Mouse (Mus musculus) spleen, embryonic (tissue): ENCODE data around the gene Muc5ac.
"Not testable (repeated sequence)": the region's sequence is repeated elsewhere in the genome, so short reads cannot be mapped to it uniquely, and the experiment has no call there.

Experiments used
- CTCF ChIA-PET: fragments of 350-600 bp; sonication (Branson Sonifier 250); formaldehyde crosslinking; loops from one replicate; lab custom pipeline; 2022; lab: Charles Lee

Muc5ac gene

GRCm38 (mm10) chr7:141788677-141789452 is at the start of gene Muc5ac:
Gene Muc5ac, plus strand, starts transcription at chr7:141788972.
- CTCF ChIA-PET = no interaction called here

DNA sequence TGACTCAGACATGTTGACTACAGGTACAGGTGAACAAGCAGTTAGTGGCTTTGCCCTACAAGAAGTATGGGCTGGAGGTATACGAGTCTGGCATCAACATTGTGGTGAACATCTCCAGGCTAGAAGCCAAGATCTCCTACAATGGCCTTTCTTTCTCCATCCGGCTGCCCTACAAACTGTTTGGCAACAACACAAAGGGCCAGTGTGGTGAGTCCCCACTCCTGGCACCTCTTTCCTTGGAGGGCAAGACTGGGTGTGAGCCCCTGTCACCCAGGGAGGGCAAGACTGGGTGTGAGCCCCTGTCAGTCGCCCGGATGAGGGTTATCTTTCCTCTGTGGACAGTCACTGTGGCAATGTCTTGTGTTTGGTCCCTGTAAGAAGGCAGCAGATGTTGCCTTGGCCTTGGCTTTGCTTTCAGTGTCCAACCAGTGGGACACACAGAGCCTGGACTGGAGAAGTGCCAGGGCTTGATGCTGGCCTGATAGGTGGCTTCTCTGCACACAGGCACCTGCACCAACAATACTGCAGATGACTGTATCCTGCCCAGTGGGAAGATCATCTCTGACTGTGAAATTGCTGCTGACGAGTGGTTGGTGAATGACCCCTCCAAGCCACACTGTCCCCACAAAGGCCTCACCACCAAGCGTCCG is 41.2 kb upstream of the Muc5ac start:
- CTCF ChIA-PET = no interaction called here

GRCm38 (mm10) chr7:141752513-141752912 is 36.3 kb upstream of the Muc5ac start:
- CTCF ChIA-PET = no interaction called here

DNA sequence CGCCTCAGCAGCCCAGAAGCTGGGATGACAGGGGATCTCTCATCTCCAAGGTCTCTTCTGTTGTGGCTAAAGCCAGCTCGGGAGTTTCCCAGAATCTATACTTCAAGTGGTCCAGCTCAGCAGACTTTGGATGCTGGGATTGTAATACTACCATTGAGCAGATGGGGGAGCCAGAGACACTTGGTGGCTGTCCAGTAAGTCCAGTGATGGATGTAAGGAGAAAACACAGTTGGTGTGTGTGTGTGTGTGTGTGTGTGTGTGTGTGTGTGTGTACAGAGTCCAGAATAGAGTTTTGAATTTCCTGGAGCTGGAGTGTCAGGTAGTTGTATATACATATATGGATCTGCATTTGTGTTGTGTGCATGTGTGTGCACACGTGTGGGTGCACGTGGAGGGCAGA is 32.9 kb upstream of the Muc5ac start:
- CTCF ChIA-PET = interaction anchor here (0.6 kb wide), 1 partner anchor 353 kb away, joined by 4 read pairs; no protein-coding TSS in a partner anchor

GRCm38 (mm10) chr7:141758291-141758690 is 30.5 kb upstream of the Muc5ac start:
- CTCF ChIA-PET = no interaction called here

DNA sequence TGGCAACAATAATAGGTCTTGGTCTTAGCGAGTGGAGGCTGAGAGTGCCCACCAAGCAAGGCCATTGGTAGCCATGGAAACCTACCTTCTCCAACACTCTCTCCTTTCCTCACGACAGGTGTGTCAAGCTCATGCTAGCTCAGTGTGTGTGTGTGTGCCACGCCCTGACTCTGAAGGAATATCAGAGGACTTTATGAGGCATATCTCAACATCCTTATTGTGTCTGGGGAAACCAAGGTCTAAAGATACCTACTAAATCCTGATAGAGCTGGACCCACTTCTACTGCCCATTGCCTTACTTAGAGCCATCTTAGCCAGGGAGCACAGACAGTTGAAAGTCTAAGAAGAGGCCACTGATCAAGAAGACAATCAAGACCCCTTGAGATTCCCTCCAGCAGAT is 18.3 kb upstream of the Muc5ac start:
- CTCF ChIA-PET = no interaction called here

DNA sequence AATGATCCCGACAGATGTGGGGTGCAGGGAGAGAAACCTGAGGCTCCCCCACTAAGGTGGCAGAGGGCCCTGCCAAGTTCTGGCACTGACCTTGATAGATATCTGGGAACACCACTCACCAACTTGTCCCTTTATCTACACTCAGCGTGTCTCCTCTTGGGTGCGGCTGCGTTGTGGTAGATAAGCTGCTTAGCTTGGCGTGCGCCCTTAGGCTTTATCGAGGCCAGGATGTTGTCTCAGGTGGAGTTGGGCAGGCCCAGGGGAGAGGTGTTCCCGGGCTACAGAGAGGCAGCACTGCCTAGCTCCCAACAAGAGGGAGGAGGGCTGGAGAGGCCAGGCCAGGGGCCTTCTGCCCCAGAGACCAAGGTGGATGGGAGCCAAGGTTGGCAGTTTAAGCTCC is 17.8 kb upstream of the Muc5ac start:
- CTCF ChIA-PET = no interaction called here

DNA sequence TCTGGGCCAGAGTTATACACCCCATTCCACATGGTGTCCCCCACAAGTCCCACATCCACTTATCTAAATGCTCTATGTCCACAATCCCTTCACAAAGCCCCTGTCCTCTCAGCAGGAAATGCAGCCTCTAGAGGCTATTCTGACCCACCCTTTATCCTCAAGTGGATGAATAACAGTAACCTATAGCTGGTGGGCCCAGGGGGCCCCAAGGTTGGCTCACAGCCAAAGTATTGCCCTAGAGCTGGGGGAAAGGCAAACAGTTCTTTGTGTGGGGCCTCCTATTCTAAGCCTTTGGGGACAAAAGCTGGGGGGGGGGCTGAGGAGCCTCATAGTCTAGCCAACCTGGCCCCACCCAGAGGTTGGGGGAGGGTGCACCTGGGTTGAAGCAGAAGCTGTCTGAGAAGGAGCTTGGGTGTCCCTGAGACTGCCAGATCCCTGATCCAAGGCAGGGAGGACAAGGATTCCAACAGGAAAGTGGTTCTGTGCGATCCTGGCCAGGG is 16.7 kb upstream of the Muc5ac start:
- CTCF ChIA-PET = no interaction called here

DNA sequence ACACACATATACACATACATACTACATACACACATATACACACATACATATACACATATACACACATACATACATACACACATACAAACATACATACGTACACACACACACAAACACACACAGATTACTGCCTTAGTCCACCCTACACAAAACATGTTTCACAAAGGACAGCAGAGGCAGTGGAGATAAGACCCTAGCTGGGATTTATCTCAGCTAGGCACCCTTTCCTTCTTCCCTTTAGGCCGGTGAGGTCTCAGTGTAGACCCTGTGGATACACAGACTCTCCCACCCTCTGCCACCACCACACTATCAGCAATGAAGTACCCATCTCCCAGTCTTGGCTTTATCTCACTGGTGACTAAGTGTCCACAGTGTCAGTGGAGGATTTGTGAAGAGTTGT is 13.9 kb upstream of the Muc5ac start:
- CTCF ChIA-PET = no interaction called here

DNA sequence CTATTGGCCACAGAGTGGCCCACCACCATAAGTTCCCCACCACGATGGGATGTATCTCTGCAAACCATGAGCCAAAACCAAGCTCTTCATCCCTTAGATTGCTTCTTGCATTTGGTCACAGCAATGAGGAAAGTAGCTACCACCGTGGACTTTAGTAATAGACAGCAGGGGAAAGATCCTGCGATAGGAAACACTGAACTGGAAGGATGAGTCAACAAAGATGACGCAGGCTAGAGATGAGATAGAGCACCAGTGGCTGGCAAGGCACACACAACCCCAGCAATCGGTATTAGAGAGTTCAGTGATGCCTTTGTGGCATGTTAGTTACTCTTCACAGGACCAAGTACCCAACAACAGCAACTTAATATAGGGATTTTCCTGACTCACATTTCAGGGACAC is 12.6 kb upstream of the Muc5ac start:
- CTCF ChIA-PET = no interaction called here

DNA sequence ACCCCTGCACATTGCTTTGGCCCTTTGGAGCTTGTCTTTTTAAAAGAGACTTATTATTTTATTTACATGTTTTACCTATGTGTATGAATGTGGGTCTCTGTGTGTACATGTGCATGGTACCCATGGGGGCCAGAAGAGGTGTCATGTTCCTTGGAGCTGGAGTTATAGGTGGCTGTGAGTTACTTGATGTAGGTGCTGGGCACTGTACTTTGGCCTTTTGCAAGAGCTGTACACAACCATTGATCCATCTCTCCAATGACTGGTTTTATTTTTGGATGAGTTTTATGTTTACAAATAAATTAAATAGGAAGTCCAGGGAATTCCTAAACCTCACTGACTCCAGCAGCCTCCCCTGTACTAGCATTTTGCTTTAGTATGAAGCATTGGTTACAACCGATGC is 5.5 kb downstream of the Muc5ac start:
- CTCF ChIA-PET = no interaction called here

- CTCF ChIA-PET = interaction anchor here (0.5 kb wide), 1 partner anchor 214 kb away, joined by 3 read pairs; no protein-coding TSS in a partner anchor
Measured at GRCm38 (mm10) chr7:141803206-141803605, 14.4 kb downstream of the Muc5ac start.

DNA sequence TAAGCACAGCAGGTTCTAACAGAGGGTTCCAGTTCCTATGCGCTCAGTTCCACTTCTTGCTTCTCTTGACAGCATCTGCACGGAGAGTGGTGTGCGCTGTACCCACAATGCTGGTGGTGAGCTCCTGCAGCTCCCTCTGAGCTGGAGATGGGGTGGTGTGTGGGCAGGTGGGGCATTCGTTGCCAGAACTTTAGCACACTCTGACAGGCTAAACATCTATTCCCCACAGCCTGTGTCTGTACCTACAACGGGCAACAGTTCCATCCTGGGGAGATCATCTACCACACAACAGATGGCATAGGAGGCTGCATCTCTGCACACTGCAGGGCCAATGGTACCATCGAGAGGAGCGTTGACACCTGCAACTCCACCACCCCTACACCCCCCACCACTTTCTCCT is 16.6 kb downstream of the Muc5ac start:
- CTCF ChIA-PET = no interaction called here

- CTCF ChIA-PET = not testable (repeated sequence)
Measured at GRCm38 (mm10) chr7:141807823-141808222, 19.1 kb downstream of the Muc5ac start.

DNA sequence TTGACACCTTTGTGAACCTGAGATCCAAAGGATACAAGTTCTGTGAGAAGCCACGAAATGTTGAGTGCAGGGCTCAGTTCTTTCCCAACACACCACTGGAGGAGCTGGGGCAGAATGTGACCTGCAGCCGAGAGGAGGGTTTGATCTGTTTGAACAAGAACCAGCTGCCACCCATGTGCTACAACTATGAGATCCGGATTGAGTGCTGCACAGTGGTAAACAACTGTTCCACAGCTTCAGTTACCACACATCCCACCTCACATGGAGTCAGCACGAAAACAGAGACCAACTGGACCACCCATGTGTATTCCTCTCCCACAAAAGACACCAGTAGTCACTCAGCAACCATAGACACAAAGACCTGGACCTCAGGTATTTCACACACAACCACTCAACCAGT is 21.2 kb downstream of the Muc5ac start:
- CTCF ChIA-PET = not testable (repeated sequence)

GRCm38 (mm10) chr7:141813321-141813720 is 24.5 kb downstream of the Muc5ac start:
- CTCF ChIA-PET = no interaction called here

- CTCF ChIA-PET = no interaction called here
Measured at GRCm38 (mm10) chr7:141815361-141815760, 26.6 kb downstream of the Muc5ac start.

DNA sequence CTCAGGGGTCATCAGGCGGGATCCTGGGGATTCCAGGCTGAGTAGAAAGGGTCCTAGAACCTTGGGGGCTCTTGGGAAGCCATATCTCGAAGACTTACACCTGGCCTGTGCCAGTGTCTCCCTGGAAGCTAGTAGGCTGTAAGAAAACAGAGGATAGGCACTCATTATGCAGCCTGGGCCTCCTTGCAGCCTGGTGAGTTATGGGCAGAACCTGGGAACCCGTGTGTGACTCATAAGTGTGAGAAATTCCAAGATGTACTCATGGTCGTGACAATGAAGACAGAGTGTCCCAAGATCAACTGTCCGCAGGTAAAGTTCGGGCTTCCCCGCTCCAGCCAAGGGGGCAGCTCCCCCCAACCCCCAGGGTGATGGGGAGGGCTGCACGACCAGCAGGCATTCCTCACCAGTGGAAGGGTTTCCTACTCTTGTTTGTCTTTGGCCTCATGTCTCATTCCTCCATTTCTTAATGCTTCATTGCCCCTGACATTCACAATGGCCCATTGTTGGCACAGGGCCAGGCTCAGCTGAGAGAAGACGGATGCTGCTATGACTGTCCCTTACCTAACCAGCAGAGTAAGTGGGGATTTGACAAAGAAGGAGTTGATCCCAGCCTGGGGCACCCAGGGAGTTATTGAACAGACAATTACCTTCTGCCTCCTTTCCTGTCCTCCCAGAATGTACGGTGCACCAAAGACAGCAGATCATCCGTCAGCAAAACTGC is 28.7 kb downstream of the Muc5ac start:
- CTCF ChIA-PET = no interaction called here

DNA sequence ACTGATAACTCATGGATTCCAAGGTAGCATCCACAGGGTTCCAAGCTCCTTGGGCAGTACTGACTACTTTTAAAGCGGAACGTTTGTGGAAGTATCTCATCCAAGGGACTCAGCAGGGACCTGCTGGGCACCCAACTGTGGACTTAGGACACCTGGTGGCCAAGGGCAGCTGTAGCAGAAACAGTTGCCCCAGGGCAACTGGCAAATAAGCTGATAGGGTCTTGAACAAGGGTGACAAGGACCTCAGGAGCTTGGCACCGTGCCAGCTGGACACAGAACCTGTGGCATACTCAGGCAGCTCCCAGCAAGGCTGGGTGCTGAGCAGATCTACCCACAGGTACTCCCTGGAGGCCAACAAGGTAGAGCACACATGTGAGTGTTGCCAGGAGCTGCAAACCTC is 29.5 kb downstream of the Muc5ac start:
- CTCF ChIA-PET = no interaction called here

DNA sequence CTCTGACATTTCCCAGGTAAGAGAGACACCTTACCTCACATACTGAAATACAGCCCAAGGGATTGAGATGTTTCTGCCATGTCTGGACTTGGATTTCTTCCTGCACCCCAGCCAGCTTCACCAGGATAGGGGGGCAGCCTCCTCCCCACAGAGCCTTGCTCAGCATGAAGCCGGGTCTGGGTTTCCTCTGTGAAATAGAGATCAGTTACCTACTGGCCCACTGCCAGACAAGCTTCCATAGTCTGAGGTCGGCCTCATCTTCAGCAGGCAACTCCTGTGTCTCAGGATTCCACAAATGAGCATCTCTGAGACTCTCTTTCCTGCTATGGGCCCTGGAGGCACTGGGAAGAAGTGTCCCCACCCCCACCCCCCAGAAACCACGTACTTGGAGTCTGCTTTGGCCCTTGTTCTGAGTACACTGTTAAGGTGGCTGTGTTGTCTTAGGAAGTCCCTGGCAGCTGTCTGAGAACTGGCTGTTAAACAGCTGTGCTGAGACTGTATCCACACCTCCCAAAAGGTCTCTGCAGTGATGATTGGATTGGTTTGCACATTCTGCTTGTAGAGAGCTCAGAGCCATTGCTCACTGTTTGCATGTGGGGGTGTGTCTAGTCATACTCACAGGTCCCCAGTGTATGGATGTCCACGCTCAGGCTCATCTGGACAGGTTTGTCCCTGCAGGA is 34.0 kb downstream of the Muc5ac start:
- CTCF ChIA-PET = no interaction called here

- CTCF ChIA-PET = no interaction called here
Measured at GRCm38 (mm10) chr7:141823699-141824098, 34.9 kb downstream of the Muc5ac start.

DNA sequence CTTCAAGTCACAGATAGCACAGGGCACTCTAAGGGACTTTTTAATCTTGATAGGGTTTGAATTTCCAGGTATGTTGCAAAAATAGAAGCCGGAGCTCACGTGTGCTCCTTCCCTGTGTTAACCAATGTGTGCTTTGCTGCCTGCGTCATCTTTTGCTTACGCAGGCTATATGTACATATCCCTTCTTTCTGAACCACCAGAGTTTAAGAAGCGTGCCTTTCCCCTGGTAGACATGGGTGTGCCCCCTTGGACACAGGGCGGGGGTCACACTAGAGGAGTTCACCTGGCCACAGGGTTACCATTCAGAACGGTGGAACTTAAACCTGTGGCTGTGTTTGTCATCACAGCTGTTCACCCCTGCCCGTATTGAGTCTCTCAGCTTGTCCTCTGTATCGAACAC is 35.6 kb downstream of the Muc5ac start:
- CTCF ChIA-PET = no interaction called here
